Comparison of ENCODE assay signal across 17 mouse cellular contexts in genomic region chr11:95380711-95381110, GRCm38 (mm10).
"Had no signal": no experiment of that assay in that cellular context is flagged by ENCODE, and none has a peak within 500 bp of the region (broad histone marks: within the 10 kb centered on the region; RNA-seq: fewer than 3 reads in every experiment).

No protein-coding gene starts in this region.

- DNase-seq: lung, embryonic 14.5 days; lung, postnatal 4 days; midbrain, embryonic 14.5 days; retina, postnatal 1 day; right cerebral cortex, adult 18-20 months; right cerebral cortex, postnatal 25 days; right cerebral cortex, postnatal 4 days; spleen, adult 18-20 months; thymus, adult 18-20 months; thymus, postnatal 14 days; thymus, postnatal 36 days had no signal

- H3K9me3 ChIP-seq: midbrain, embryonic 10.5 days; midbrain, embryonic 12.5 days; neural tube, embryonic 13.5 days; neural tube, embryonic 15.5 days had no signal

- H3K36me3 ChIP-seq: neural tube, embryonic 15.5 days had no signal

- ATAC-seq: midbrain, embryonic 16.5 days had no signal

- H3K4me2 ChIP-seq: lung, embryonic 14.5 days; midbrain, embryonic 12.5 days; neural tube, embryonic 13.5 days; neural tube, embryonic 15.5 days had no signal

- H3K4me3 ChIP-seq: midbrain, embryonic 10.5 days; midbrain, embryonic 12.5 days; myocyte; neural tube, embryonic 13.5 days; neural tube, embryonic 15.5 days had no signal

- H3K27ac ChIP-seq: midbrain, embryonic 10.5 days; midbrain, embryonic 12.5 days; neural tube, embryonic 13.5 days; neural tube, embryonic 15.5 days had no signal

- H3K9ac ChIP-seq: lung, embryonic 14.5 days; midbrain, embryonic 12.5 days; neural tube, embryonic 13.5 days; neural tube, embryonic 15.5 days had no signal

- H3K27me3 ChIP-seq: midbrain, embryonic 12.5 days; neural tube, embryonic 13.5 days; neural tube, embryonic 15.5 days had no signal
